Mouse (Mus musculus): Measurements from ENCODE around the gene Rsl24d1. TPM values are rescaled to one million over a fixed set of nuclear protein-coding genes. Genes with fewer than 3 reads are reported as not detected.
A peak's percentile ranks its signal among the peaks of the same experiment; 100 is the strongest.
"Not testable (repeated sequence)": the region's sequence is repeated elsewhere in the genome, so short reads cannot be mapped to it uniquely, and the experiment has no call there.

The Rsl24d1 gene
- 98.4 and 108 TPM in 2 replicates for polyA plus RNA-seq (2015; fragmentation: Nextera tagmentation; extraction: Ambion mirVana)

DNA sequence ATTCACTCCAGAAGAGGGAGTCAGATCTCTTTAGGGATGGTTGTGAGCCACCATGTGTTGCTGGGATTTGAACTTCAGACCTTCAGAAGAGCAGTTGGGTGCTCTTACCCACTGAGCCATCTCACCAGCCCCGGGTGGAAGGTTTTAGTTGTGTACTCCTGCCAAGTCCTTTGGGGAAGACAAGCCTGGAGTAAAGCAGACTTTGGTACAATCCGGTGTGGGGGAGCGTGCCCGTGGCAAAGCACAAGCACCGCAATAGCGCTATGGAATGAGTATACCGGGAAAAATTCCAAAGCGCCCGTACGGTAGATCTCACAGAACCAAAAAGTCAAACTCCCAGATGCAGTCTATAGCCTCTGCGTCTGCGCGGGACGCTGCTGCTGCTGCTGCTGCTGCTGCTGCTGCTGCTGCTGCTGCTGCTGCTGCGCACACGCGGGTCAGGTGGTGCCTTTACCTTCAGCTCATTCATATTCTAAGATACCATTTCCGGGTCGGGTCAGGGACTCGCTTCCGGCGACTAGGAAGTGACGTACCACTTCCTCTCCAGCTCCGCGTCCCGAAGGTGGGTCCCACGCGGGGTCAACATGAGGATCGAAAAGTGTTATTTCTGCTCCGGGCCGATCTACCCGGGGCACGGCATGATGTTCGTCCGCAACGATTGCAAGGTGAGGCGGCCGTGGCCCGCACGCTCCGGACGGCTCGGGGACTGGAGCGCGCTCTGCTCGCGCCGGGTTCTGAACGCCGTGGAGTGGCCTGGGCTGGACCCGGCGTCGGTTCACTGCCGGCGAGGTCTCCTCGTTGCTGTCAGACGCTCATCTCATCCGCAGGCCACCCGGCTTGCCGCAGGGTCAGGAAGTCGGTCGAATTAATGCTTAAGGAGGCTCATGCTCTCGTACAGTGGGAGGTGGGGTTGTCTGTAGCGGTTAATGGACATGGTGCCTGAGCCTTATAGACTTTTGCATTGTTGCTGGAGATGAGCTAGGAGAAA, at the start of gene Rsl24d1:
Rsl24d1 (plus strand) TSS at position 508 of the 988 bp plus-strand sequence.
- H3K4me3 ChIP-seq: peak within 1 kb of the TSS; percentile 78
- no peaks in the 10 kb centered on the region for H3K9me3 ChIP-seq
- peak within 1 kb of the TSS; percentile 56 for H3K4me2 ChIP-seq
- H3K27me3 ChIP-seq: no peaks in the 10 kb centered on the region
- peaks cover 7% of the 10 kb centered on the region for H3K4me1 ChIP-seq
- peaks cover 20% of the 10 kb centered on the region for H3K36me3 ChIP-seq
- H3K27ac ChIP-seq: peak within 1 kb of the TSS; percentile 43
- under 1% methylated on average over 64 of the region's 64 CpGs for WGBS
- peak within 1 kb of the TSS; percentile 81 for H3K9ac ChIP-seq
- ATAC-seq (ENCODE audit: borderline replicate concordance, extremely low read depth, low FRiP score, low TSS enrichment): peak; percentile 94

DNA sequence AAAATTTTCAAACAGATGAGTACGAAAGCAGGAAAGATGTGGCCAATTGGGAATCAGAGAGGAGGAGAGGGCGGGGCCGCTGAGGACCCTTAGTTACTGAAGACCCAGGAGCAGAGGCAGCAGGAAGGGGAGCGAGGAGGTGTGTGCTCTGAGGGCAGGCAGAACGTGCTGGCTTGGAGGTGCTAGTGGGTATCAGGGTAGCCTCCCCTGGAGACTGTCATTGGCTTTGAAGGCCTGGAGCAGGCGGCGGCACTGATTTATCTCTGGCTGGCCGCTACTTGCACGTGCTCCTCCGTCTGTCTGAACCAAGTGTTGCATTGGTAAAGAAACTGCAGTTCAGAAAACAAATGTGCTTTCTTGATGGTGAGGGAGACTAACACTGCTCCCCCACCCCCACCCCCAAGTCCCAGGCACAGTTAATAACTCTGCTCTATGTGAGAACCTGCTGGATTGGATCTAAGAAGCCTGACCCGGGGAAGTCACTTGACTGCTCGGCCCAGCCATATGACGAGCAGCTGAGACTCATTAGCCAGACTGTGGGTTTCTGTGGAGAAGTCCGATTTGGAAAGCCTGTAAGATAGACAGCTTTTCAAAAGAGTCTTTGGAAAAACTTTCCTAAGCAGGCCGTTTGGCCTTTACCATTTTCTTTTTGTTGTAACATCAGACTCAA, 49.5 kb upstream of the Rsl24d1 start:
- Histone ChIP-seq H3K36me3 (no peaks in the 10 kb centered on the region), H3K9ac (no peak overlapping the region), H3K4me1 (peaks cover 15% of the 10 kb centered on the region), H3K27me3 (no peaks in the 10 kb centered on the region), H3K4me2 (peak overlapping the region; percentile 31; the same call in 1 of the 2 replicates), H3K9me3 (no peaks in the 10 kb centered on the region), H3K27ac (no peak overlapping the region), H3K4me3 (no peak overlapping the region)
- WGBS: 22% methylated on average over 15 of the region's 15 CpGs
- ATAC-seq (ENCODE audit: borderline replicate concordance, extremely low read depth, low FRiP score, low TSS enrichment): no peak

DNA sequence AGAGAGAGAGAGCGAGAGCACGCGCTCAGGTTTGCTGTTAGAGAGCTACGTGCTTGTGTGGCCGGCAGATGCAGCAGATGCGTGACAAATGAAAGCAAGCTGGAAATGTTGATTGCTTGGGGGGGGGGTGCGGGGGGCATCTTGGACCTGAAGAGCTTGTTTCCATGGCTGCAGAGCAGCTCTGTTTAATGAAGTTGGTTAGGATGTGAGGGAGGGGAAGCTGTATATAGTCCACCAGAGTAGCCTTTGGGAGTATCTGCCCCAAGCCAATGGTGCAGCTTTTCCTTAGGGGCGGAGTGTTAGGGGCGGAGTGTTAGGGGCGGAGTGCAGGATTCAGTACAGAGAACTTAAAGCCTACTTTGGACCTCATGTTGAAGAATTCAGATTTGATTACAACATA, 46.1 kb upstream of the Rsl24d1 start:
- Histone ChIP-seq H3K9ac (no peak overlapping the region), H3K27ac (no peak overlapping the region), H3K27me3 (no peaks in the 10 kb centered on the region), H3K36me3 (no peaks in the 10 kb centered on the region), H3K9me3 (no peaks in the 10 kb centered on the region), H3K4me3 (0 out of 2 replicates have a peak overlapping the region, but pooled peaks have one; percentile 12), H3K4me2 (peak overlapping the region; percentile 35), H3K4me1 (peaks cover 19% of the 10 kb centered on the region)
- peak; percentile 48; the same call in 1 of the 2 replicates for ATAC-seq (ENCODE audit: borderline replicate concordance, extremely low read depth, low FRiP score, low TSS enrichment)
- 27% methylated on average over 9 of the region's 10 CpGs for WGBS

DNA sequence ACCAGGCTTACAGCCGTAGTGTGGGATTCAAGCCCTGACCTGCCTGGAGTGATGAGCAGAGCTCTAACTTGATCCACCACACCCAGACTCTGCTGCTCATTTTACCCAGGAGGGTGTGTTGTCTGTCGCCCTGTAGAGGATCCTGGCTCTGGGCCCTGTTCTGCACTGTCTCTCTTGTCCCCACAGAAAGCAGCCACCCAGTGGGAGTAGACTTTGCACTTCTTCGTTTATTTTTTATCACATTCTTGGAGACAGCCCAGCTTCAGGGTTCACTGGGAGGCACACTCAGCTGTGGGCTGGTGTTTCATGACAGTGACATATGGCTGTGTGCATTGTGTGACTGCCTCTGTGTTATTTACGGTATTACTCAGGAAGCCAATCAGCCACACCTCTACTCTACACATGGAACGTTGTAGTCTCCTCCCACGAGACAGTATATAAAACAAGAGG, 45.0 kb upstream of the Rsl24d1 start:
- ATAC-seq (ENCODE audit: borderline replicate concordance, extremely low read depth, low FRiP score, low TSS enrichment): peak; percentile 77
- H3K4me2 ChIP-seq: peak overlapping the region; percentile 21
- H3K9ac ChIP-seq: no peak overlapping the region

DNA sequence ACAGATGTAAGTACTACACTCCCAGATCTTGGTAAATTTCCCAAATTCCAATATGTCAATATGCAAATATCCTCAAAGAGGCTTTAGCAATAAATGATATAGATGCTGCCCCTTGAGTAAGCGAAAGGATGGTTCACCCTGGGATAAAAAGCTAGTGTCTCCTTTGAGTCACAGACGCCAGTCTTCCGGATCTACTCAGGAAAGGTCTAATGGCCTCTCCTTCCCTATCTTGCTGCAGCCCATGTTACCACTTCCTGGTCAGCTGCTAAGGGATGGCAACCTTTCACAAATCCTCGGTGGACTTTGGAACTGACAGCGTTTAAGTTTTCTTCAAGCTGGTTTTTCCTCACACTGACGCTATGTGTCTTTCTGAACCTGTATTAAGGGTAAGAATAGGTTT, 44.5 kb upstream of the Rsl24d1 start:
- H3K9me3 ChIP-seq: no peaks in the 10 kb centered on the region
- peak overlapping the region; percentile 14; the same call in 1 of the 2 replicates for H3K4me2 ChIP-seq
- H3K27ac ChIP-seq: peak overlapping the region; percentile 62
- H3K9ac ChIP-seq: no peak overlapping the region
- H3K4me1 ChIP-seq: peaks cover 15% of the 10 kb centered on the region
- no peaks in the 10 kb centered on the region for H3K36me3 ChIP-seq
- WGBS: 74% methylated on average over 6 of the region's 6 CpGs
- no peak for ATAC-seq (ENCODE audit: borderline replicate concordance, extremely low read depth, low FRiP score, low TSS enrichment)
- no peaks in the 10 kb centered on the region for H3K27me3 ChIP-seq
- H3K4me3 ChIP-seq: no peak overlapping the region

More for the DNA sequence above, 45.0 kb upstream of the Rsl24d1 start:
- 16% methylated on average over 6 of the region's 6 CpGs for WGBS
- no peaks in the 10 kb centered on the region for H3K9me3 ChIP-seq
- H3K27me3 ChIP-seq: no peaks in the 10 kb centered on the region
- H3K4me1 ChIP-seq: peaks cover 19% of the 10 kb centered on the region
- no peak overlapping the region for H3K4me3 ChIP-seq
- H3K27ac ChIP-seq: peak overlapping the region; percentile 62; the same call in 1 of the 2 replicates
- H3K36me3 ChIP-seq: no peaks in the 10 kb centered on the region

DNA sequence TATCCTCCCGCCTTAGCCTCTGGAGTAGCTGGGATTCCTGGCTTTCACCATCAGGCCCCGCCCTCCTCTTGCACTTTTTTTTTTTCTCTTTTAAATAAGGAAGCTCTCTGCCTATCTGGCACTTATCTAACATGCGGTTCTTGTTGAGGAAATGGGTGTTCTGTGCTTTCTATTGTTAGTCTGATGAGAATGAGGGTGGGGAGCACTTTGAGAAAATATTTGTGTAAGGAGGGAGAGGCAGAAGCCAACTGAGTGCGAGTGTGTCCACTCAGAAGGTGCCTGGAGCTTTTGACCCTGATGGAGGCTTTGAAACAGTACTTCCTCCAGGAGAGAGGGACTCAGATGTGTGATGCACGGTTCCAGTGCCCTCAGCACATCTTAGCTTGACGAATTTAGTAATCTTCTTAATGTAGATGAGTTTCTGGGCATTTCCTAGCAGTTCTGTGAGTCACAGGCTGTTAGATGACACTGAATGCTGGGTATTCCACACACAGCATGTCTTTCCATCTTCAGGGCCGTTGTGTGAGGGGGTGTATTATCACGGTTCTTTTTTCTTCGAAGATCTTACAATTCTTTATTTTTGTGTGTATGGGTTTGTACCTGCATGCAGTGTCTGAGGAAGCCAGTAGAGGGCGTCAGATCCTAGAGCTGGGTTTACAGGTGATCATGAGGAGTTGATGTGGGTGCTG, 42.1 kb upstream of the Rsl24d1 start:
- Histone ChIP-seq H3K27me3 (no peaks in the 10 kb centered on the region), H3K36me3 (no peaks in the 10 kb centered on the region), H3K4me3 (no peak overlapping the region), H3K9me3 (no peaks in the 10 kb centered on the region), H3K27ac (peak overlapping the region; percentile 20; the same call in 1 of the 2 replicates), H3K4me2 (no peak overlapping the region; the same call in 1 of the 2 replicates), H3K4me1 (peaks cover 14% of the 10 kb centered on the region), H3K9ac (no peak overlapping the region)
- ATAC-seq (ENCODE audit: borderline replicate concordance, extremely low read depth, low FRiP score, low TSS enrichment): no peak
- 54% methylated on average over 10 of the region's 10 CpGs for WGBS

DNA sequence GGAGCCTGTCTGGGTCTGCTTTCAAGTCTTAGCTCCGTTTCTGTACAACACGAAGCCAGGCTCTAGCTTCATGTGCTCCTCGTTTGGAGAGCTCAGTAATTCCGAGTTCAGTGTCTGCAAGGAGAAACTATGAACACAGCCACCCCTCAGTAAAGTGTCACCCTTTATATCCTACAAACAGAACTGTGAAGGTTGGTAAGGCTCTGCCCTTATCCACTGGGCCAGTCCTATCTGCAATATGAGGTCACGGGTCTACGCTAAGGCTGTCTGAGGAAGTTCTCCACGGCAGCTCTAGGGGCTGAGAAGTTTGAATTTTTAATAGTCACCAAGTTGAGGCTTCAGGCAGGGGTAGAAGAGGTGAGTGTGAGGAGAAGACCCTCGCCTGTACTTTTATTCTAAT, 40.8 kb upstream of the Rsl24d1 start:
- Histone ChIP-seq H3K36me3 (no peaks in the 10 kb centered on the region), H3K9me3 (no peaks in the 10 kb centered on the region), H3K27me3 (no peaks in the 10 kb centered on the region), H3K9ac (no peak overlapping the region), H3K4me1 (peaks cover 11% of the 10 kb centered on the region), H3K27ac (no peak overlapping the region), H3K4me3 (no peak overlapping the region), H3K4me2 (no peak overlapping the region)
- ATAC-seq (ENCODE audit: borderline replicate concordance, extremely low read depth, low FRiP score, low TSS enrichment): no peak
- 73% methylated on average over 8 of the region's 8 CpGs for WGBS

DNA sequence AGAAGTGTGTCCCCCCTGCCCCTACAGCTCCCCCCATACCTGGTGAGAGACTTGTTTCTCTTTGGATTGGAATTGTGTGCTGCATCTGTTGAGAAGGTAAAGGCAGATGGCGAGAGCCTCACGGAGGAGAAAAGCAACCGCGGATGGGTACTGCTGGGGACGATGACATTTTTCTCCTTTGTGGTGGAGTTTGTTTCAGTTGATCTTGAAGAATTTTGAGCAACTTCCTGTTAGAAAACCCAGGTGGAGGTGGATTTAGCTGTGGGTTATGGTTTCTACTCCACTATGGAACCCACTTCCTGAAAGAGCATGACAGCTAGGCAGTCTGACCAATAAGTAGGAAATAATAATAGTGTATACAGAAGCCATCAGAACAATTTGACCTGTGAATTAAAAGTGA, 40.1 kb upstream of the Rsl24d1 start:
- 90% methylated on average over 5 of the region's 5 CpGs for WGBS
- H3K4me1 ChIP-seq: peaks cover 5% of the 10 kb centered on the region; the same call in 1 of the 2 replicates

DNA sequence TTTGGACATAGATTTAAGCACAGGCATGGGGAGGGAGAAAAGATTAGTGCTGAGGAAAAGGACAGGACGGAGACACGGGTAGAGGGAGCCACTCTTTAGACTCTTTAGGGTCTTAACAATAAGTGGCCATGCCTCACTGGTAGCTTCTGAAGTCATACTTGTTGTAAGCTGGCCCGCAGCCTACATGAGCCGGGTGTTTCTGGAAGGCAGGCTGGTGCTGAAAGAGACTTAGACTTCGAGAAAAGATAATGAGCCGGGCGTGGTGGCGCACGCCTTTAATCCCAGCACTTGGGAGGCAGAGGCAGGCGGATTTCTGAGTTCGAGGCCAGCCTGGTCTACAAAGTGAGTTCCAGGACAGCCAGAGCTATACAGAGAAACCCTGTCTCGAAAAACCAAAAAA, 33.9 kb upstream of the Rsl24d1 start:
- H3K27me3 ChIP-seq; H3K4me1 ChIP-seq; H3K4me3 ChIP-seq; H3K4me2 ChIP-seq; H3K9me3 ChIP-seq; ATAC-seq (ENCODE audit: borderline replicate concordance, extremely low read depth, low FRiP score, low TSS enrichment); H3K9ac ChIP-seq; H3K36me3 ChIP-seq; H3K27ac ChIP-seq: not testable (repeated sequence)
- WGBS: 82% methylated on average over 11 of the region's 12 CpGs

More for the DNA sequence above, 40.1 kb upstream of the Rsl24d1 start:
- no peak for ATAC-seq (ENCODE audit: borderline replicate concordance, extremely low read depth, low FRiP score, low TSS enrichment)
- H3K9me3 ChIP-seq: no peaks in the 10 kb centered on the region
- H3K36me3 ChIP-seq: no peaks in the 10 kb centered on the region
- H3K27me3 ChIP-seq: no peaks in the 10 kb centered on the region
- no peak overlapping the region for H3K4me3 ChIP-seq
- H3K4me2 ChIP-seq: no peak overlapping the region
- no peak overlapping the region for H3K27ac ChIP-seq
- no peak overlapping the region for H3K9ac ChIP-seq

DNA sequence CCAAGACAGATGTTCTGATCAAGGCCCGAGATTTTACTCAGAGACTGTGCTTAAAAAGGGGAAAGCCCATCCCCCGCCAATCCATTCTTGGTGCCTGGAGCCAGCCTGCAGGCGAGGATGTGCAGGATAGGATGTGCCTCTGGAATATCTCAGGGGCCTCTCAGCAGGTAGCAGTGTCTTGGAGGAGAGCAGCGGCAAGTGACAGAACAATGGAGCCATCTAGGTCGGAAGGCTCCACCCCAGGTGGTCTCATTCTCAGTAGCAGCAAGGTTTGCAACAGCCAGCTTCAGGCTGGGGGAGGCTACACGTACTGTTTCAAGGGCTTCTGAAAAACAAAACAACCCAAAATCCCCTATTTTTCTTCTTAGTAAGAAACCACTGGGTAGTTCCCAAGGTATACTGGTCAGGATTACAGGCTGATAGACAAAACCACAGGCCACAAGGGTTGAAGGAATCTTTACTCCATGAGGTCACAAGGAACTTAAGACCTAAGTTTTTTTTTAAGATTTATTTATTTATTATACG, 33.4 kb upstream of the Rsl24d1 start:
- H3K9ac ChIP-seq: no peak overlapping the region
- no peak for ATAC-seq (ENCODE audit: borderline replicate concordance, extremely low read depth, low FRiP score, low TSS enrichment)

DNA sequence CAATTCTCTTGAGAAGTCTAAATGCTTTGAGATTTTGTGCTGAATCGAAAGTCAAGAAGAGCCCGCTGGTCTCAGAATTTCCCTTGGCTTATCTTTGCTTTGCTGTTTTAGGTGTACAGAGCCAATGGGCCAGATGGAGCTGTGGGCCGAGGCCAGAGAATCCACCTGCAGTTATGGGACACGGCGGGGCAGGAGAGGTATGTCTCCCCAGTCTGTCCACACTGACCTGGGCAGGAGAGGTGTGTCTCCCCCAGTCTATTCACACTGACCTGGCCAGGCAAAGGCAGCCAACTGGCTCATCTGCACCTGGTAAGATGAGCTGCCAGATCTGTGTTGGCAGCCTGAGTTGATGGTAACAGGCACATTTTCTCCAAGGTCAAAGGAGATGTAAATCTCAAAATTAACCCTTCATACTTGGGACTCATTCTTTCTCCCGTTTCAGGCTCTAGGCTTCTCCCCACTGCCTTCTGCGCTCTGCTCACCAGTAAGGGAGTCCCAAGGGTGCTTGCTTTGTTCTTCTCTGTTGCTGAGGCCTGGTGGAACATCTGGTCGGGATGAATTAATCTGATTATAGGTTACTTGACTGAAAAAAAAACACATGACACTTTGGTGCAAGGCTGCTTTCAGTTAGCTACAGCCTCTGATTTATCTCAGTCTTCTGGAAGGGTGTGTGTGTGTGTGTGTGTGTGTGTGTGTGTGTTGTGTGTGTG, 30.8 kb upstream of the Rsl24d1 start:
- WGBS: 74% methylated on average over 8 of the region's 8 CpGs
- H3K27ac ChIP-seq: no peak overlapping the region

More for the DNA sequence above, 33.4 kb upstream of the Rsl24d1 start:
- WGBS: 46% methylated on average over 7 of the region's 7 CpGs
- no peaks in the 10 kb centered on the region for H3K4me1 ChIP-seq
- no peak overlapping the region for H3K4me3 ChIP-seq
- H3K36me3 ChIP-seq: no peaks in the 10 kb centered on the region
- no peaks in the 10 kb centered on the region for H3K9me3 ChIP-seq
- H3K27ac ChIP-seq: no peak overlapping the region
- H3K4me2 ChIP-seq: no peak overlapping the region
- H3K27me3 ChIP-seq: no peaks in the 10 kb centered on the region

More for the DNA sequence above, 30.8 kb upstream of the Rsl24d1 start:
- Histone ChIP-seq H3K4me2 (no peak overlapping the region), H3K4me3 (no peak overlapping the region), H3K9me3 (no peaks in the 10 kb centered on the region), H3K36me3 (no peaks in the 10 kb centered on the region), H3K4me1 (no peaks in the 10 kb centered on the region), H3K27me3 (no peaks in the 10 kb centered on the region), H3K9ac (no peak overlapping the region)
- ATAC-seq (ENCODE audit: borderline replicate concordance, extremely low read depth, low FRiP score, low TSS enrichment): no peak

All from lung, embryonic 15.5 days (tissue).